Mouse (Mus musculus) frontal cortex, postnatal 14 days (tissue): Measurements from ENCODE around the gene Olfr1043.
"Not testable (repeated sequence)": the region's sequence is repeated elsewhere in the genome, so short reads cannot be mapped to it uniquely, and the experiment has no call there.

Experiments
- DNase-seq, 2 experiments: peaks; one replicate each; pipeline ENCODE4 v3.0.0; 2022; ENCODE audit warnings: low spot score in 2 of 2

Gene Olfr1043

GRCm38 (mm10) chr2:86167422-86167821 is at the start of gene Olfr1043:
Gene Olfr1043, minus strand, starts transcription at chr2:86167522.
- no peak for DNase-seq

GRCm38 (mm10) chr2:86202909-86203308 is 35.6 kb upstream of the Olfr1043 start, which contains the start of gene Olfr1045:
Gene Olfr1045, minus strand, starts transcription at chr2:86203009.
- DNase-seq = no peak

- DNase-seq = no peak
Measured at GRCm38 (mm10) chr2:86195863-86196262, 28.5 kb upstream of the Olfr1043 start.

- DNase-seq = no peak
Measured at GRCm38 (mm10) chr2:86185583-86185982, 18.3 kb upstream of the Olfr1043 start, which contains the start of gene Olfr52. Gene Olfr52, minus strand, starts transcription at chr2:86185683.

GRCm38 (mm10) chr2:86179950-86180349 is 12.6 kb upstream of the Olfr1043 start:
- DNase-seq = no peak

GRCm38 (mm10) chr2:86177720-86178119 is 10.4 kb upstream of the Olfr1043 start, which contains the start of gene Olfr1044:
Gene Olfr1044, minus strand, starts transcription at chr2:86177820.
- DNase-seq = no peak

GRCm38 (mm10) chr2:86175422-86175821 is 8.1 kb upstream of the Olfr1043 start:
- not testable (repeated sequence) for DNase-seq

- DNase-seq = no peak
Measured at GRCm38 (mm10) chr2:86161738-86162137, 5.6 kb downstream of the Olfr1043 start, which contains the start of gene Olfr1042. Gene Olfr1042, minus strand, starts transcription at chr2:86161838.

- no peak for DNase-seq
Measured at GRCm38 (mm10) chr2:86146632-86147031, 20.7 kb downstream of the Olfr1043 start, which contains the start of gene Olfr1040. Gene Olfr1040, minus strand, starts transcription at chr2:86146732.

GRCm38 (mm10) chr2:86135828-86136227 is 31.5 kb downstream of the Olfr1043 start, which contains the start of gene Olfr1039:
Gene Olfr1039, minus strand, starts transcription at chr2:86135928.
- no peak for DNase-seq
